Mouse (Mus musculus) stomach, postnatal 0 days (tissue): ENCODE results near the gene Tenm1.

Experiments used
- CTCF ChIP-seq: IDR thresholded peaks from 2 replicates; pipeline ENCODE4 v1.5.1; 2016; ENCODE audit warnings: antibody characterized with exemption, low read depth, mild to moderate bottlenecking, moderate library complexity
- EP300 ChIP-seq: optimal IDR thresholded peaks from 2 replicates; pipeline ENCODE3; 2016; ENCODE audit warnings: antibody characterized with exemption

GRCm38 (mm10) chrX:43317801-43318520 lies 111.0 kb downstream of the Tenm1 start:
- TF ChIP-seq EP300 = no peak
- TF ChIP-seq CTCF = no peak
